Mouse (Mus musculus) lung, postnatal 0 days (tissue): ENCODE results near the gene Gm20388. TPM values are rescaled to one million over a fixed set of nuclear protein-coding genes. Genes with fewer than 3 reads are reported as not detected.

ENCODE experiments used
- ATAC-seq: fragments of 200-750 bp; cut with Nextera tagmentation; 2 replicates; pipeline ENCODE4 v1.8.0; 2017; ENCODE audit warnings: moderate library complexity
- DNase-seq: peaks from one replicate; pipeline ENCODE4 v3.0.0-alpha.2; 2016; ENCODE audit warnings: low spot score
- H3K27ac ChIP-seq: fragments of 300-500 bp; sonication (generic); 2 replicates; pipeline ENCODE4 v1.5.1; 2014; ENCODE audit warnings: antibody characterized with exemption, mild to moderate bottlenecking, low read length, mixed read lengths
- H3K27me3 ChIP-seq: fragments of 300-500 bp; sonication (generic); replicated peaks from 2 replicates; pipeline ENCODE4 v1.6.1; 2014; ENCODE audit warnings: low read length, mixed read lengths; ENCODE audit not compliant: insufficient read depth
- H3K36me3 ChIP-seq: fragments of 300-500 bp; sonication (generic); 2 replicates; pipeline ENCODE4 v1.6.1; 2014; ENCODE audit warnings: low read length, mixed read lengths; ENCODE audit not compliant: insufficient read depth
- H3K4me1 ChIP-seq: fragments of 300-500 bp; sonication (generic); 2 replicates; pipeline ENCODE4 v1.6.1; 2014; ENCODE audit warnings: antibody characterized with exemption, low read depth, low read length, mixed read lengths; ENCODE audit not compliant: insufficient read depth
- H3K4me2 ChIP-seq: fragments of 300-500 bp; sonication (generic); replicated peaks from 2 replicates; pipeline ENCODE4 v1.6.1; 2014; ENCODE audit warnings: low read depth, mild to moderate bottlenecking, low read length, moderate library complexity, mixed read lengths
- H3K4me3 ChIP-seq: fragments of 300-500 bp; sonication (generic); 2 replicates; pipeline ENCODE4 v1.5.1; 2014; ENCODE audit warnings: low read depth, low read length
- H3K9ac ChIP-seq: fragments of 300-500 bp; sonication (generic); replicated peaks from 2 replicates; pipeline ENCODE4 v1.6.1; 2014; ENCODE audit warnings: low read depth, mild to moderate bottlenecking
- H3K9me3 ChIP-seq: fragments of 300-500 bp; sonication (generic); 2 replicates; pipeline ENCODE4 v1.6.1; 2016; ENCODE audit warnings: low read length, mixed read lengths
- CTCF ChIP-seq: IDR thresholded peaks from 2 replicates; pipeline ENCODE4 v1.5.1; 2016; ENCODE audit warnings: antibody characterized with exemption, mild to moderate bottlenecking
- EP300 ChIP-seq: IDR thresholded peaks from 2 replicates; pipeline ENCODE4 v1.6.1; 2016; ENCODE audit warnings: antibody characterized with exemption, mild to moderate bottlenecking, control low read depth
- WGBS: fragments of 180-500 bp; shearing (Covaris S2); extraction: QIAGEN DNeasy Blood & Tissue Kit; methylation state at CpG from one replicate; pipeline ENCODE4 v1.1.7; 2014; 5-methylcytosine and 5-hydroxymethylcytosine counted together
- polyA plus RNA-seq: library from polyadenylated mRNA; unstranded; fragments of >200 nt; fragmentation: Nextera tagmentation; extraction: Ambion mirVana; gene quantifications from 2 replicates; pipeline ENCODE4 v1.2.1, GENCODE M21; 2015

The Gm20388 gene
- polyA plus RNA-seq, 1 experiment from 2014 or later, result not detected

DNA sequence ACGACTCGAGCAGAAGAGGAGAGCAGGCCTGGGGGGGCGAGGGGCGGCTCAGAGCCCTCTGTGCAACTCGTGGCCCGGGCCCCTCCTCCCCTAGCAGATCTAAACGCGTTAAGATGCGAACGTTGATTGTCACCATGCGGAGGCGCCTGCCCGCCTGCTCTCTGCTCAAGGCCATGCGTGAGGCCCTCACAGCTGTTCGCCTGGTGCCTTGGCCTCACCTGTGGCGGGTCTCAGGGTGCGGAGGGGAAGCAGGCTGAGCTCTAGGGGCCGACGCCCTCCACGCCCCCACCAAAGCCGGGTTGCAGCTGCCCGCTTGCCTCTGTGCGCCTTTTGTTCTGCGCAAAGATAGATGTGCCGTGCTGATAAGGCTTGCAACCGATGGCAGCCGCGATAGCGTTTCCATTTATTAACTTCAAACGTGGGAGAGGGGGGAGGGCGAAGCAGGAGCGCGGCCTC, 2373.6 kb downstream of the Gm20388 start:
- TF ChIP-seq CTCF (peak; percentile 59), EP300 (no peak)
- H3K27ac ChIP-seq, result peak overlapping the region; percentile 58
- WGBS, result 2% methylated on average over 30 of the region's 33 CpGs
- no peaks in the 10 kb centered on the region for H3K36me3 ChIP-seq
- peaks cover 12% of the 10 kb centered on the region; the same call in 1 of the 2 replicates for H3K4me1 ChIP-seq
- H3K27me3 ChIP-seq, result no peaks in the 10 kb centered on the region
- H3K4me3 ChIP-seq, result peak overlapping the region; percentile 82
- no peaks in the 10 kb centered on the region for H3K9me3 ChIP-seq
- peak overlapping the region; percentile 100 for H3K4me2 ChIP-seq
- peak overlapping the region; percentile 23; the same call in 1 of the 2 replicates for H3K9ac ChIP-seq
- DNase-seq, result peak; percentile 52
- ATAC-seq, result no peak

DNA sequence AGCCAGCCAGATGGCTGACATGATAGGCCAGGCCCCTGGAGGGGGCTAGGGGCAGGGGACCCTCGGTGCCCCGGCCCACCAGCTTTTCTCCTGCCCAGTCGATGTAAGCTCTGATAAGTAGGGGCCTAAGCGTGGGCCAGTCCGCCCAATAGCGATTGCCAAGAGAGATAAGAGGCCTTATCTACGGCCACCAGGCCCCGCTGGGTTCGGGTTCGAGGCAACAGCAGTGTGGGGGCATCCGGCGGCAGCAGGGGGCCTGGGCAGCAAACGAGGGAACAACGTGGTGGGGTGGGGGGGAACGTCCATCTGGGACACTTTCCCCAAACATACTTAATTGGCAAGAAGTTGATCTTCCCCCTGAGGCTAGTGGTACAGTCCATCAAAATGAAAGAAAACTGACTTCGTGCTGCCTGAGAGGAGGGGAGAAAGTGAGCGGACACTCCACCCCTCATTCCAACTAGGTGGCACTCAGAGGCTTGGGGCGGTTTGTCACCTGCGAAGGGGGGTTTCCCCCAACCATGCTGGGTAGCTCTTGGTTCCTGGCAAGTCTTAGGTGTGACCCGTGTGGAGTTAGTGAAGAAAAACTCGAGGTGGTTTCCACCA, 2374.1 kb downstream of the Gm20388 start:
- peak; percentile 73 for DNase-seq
- no peaks in the 10 kb centered on the region for H3K27me3 ChIP-seq
- H3K9ac ChIP-seq, result peak overlapping the region; percentile 20; the same call in 1 of the 2 replicates
- no peak for ATAC-seq
- peak overlapping the region; percentile 58 for H3K27ac ChIP-seq
- no peaks in the 10 kb centered on the region for H3K36me3 ChIP-seq
- H3K9me3 ChIP-seq, result no peaks in the 10 kb centered on the region
- H3K4me1 ChIP-seq, result peaks cover 12% of the 10 kb centered on the region; the same call in 1 of the 2 replicates
- TF ChIP-seq EP300 (0 out of 2 replicates have a peak, but pooled peaks have one; percentile 34), CTCF (no peak)
- peak overlapping the region; percentile 82 for H3K4me3 ChIP-seq
- 3% methylated on average over 21 of the region's 21 CpGs for WGBS
- peak overlapping the region; percentile 100 for H3K4me2 ChIP-seq

- Histone ChIP-seq H3K27ac (no peak overlapping the region), H3K4me1 (peaks cover 10% of the 10 kb centered on the region; the same call in 1 of the 2 replicates), H3K27me3 (no peaks in the 10 kb centered on the region), H3K9me3 (no peaks in the 10 kb centered on the region), H3K9ac (no peak overlapping the region), H3K4me2 (no peak overlapping the region), H3K4me3 (no peak overlapping the region), H3K36me3 (no peaks in the 10 kb centered on the region)
- WGBS, result 79% methylated on average over 6 of the region's 6 CpGs
- TF ChIP-seq EP300 (no peak), CTCF (no peak)
- DNase-seq (no peak), ATAC-seq (no peak)
Observed at GRCm38 (mm10) chr8:122285727-122286126, 2375.1 kb downstream of the Gm20388 start.

DNA sequence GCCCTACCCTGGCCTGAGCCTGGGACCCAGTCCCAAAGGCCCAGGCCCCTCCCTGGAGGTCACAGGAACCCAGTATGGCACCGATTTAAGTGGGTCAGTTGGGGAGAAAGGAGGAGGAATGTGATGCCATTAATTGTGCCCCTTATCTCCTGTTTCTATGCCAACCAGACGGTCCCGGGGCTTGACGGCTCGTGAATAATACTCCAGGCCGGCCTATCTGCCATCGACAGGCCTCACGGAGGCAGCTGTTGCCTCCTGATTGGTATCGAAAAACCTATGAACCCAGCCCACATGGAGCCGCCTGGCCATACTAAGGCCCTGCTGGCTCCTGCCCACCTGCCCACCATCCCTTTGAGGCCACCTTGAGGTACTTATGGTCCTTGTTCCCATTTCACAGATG, 2376.3 kb downstream of the Gm20388 start:
- TF ChIP-seq EP300, result no peak
- TF ChIP-seq CTCF, result no peak
- Histone ChIP-seq H3K9ac (no peak overlapping the region), H3K9me3 (no peaks in the 10 kb centered on the region), H3K36me3 (no peaks in the 10 kb centered on the region), H3K27me3 (no peaks in the 10 kb centered on the region), H3K27ac (no peak overlapping the region), H3K4me3 (no peak overlapping the region), H3K4me1 (peaks cover 6% of the 10 kb centered on the region; the same call in 1 of the 2 replicates), H3K4me2 (no peak overlapping the region)
- WGBS, result 54% methylated on average over 10 of the region's 10 CpGs
- DNase-seq (no peak), ATAC-seq (no peak)

GRCm38 (mm10) chr8:122287742-122288141, 2377.1 kb downstream of the Gm20388 start:
- no peak for TF ChIP-seq EP300
- no peak for TF ChIP-seq CTCF
- Histone ChIP-seq H3K36me3 (no peaks in the 10 kb centered on the region), H3K4me3 (no peak overlapping the region), H3K9me3 (no peaks in the 10 kb centered on the region), H3K27ac (no peak overlapping the region), H3K4me1 (peaks cover 6% of the 10 kb centered on the region; the same call in 1 of the 2 replicates), H3K27me3 (no peaks in the 10 kb centered on the region), H3K4me2 (no peak overlapping the region), H3K9ac (no peak overlapping the region)
- no peak for DNase-seq
- ATAC-seq, result no peak
- WGBS, result 73% methylated on average over 8 of the region's 8 CpGs

DNA sequence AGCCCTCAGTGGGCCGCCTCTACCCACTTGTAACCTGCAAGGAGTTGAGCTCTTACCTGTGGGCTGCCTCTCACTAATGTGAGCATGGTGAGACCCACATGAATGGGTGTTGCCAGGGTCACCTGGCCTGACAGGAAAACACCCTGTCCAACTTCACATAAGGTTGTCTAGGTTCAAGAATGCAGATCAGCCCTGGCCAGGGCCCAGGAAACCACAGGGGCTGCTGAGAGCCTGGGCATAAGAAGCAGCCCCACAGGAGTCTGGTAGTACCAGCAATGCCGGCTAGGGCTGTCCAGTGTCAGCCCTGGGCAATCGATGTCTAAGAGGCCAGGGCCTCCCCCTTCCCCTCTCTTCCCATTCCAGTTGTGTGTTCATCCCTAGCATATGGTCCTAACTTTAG, 2377.7 kb downstream of the Gm20388 start:
- Histone ChIP-seq H3K4me1 (peaks cover 8% of the 10 kb centered on the region; the same call in 1 of the 2 replicates), H3K27me3 (no peaks in the 10 kb centered on the region), H3K27ac (no peak overlapping the region), H3K9me3 (no peaks in the 10 kb centered on the region), H3K4me2 (no peak overlapping the region), H3K36me3 (no peaks in the 10 kb centered on the region), H3K4me3 (no peak overlapping the region), H3K9ac (no peak overlapping the region)
- ATAC-seq, result no peak
- 69% methylated on average over 3 of the region's 3 CpGs for WGBS
- no peak for TF ChIP-seq CTCF
- TF ChIP-seq EP300, result no peak
- DNase-seq, result no peak
